Mouse (Mus musculus): Measurements from ENCODE around the gene Il10ra. TPM values are rescaled to one million over a fixed set of nuclear protein-coding genes. Genes with fewer than 3 reads are reported as not detected.

The Il10ra gene
- polyA plus RNA-seq, 1 experiment from 2014 or later: 0.32 TPM

- Histone ChIP-seq H3K36me3 (ENCODE audit: poor library complexity, severe bottlenecking) (no peaks in the 10 kb centered on the region), H3K27ac (no peak overlapping the region), H3K4me3 (no peak overlapping the region), H3K4me1 (no peaks in the 10 kb centered on the region), H3K9me3 (replicated peaks) (no peaks in the 10 kb centered on the region), H3K9ac (no peak overlapping the region), H3K4me2 (no peak overlapping the region), H3K27me3 (no peaks in the 10 kb centered on the region)
- no peak for ATAC-seq
- 88% methylated on average over 8 of the region's 8 CpGs for WGBS
Observed at GRCm38 (mm10) chr9:45229359-45229758, 39.6 kb downstream of the Il10ra start.

GRCm38 (mm10) chr9:45221567-45221966 lies 47.4 kb downstream of the Il10ra start:
- Histone ChIP-seq H3K27ac (no peak overlapping the region), H3K4me1 (no peaks in the 10 kb centered on the region), H3K9me3 (replicated peaks) (no peaks in the 10 kb centered on the region), H3K4me3 (no peak overlapping the region), H3K4me2 (no peak overlapping the region), H3K9ac (no peak overlapping the region), H3K36me3 (ENCODE audit: poor library complexity, severe bottlenecking) (no peaks in the 10 kb centered on the region), H3K27me3 (no peaks in the 10 kb centered on the region)
- WGBS: 19% methylated on average over 6 of the region's 6 CpGs
- no peak for ATAC-seq

GRCm38 (mm10) chr9:45219644-45220043 lies 49.3 kb downstream of the Il10ra start:
- WGBS: 89% methylated on average over 3 of the region's 3 CpGs
- H3K27me3 ChIP-seq: no peaks in the 10 kb centered on the region
- no peak for ATAC-seq

GRCm38 (mm10) chr9:45215526-45216179 lies 53.3 kb downstream of the Il10ra start:
- Histone ChIP-seq H3K4me3 (no peak overlapping the region), H3K9ac (no peak overlapping the region), H3K36me3 (ENCODE audit: poor library complexity, severe bottlenecking) (no peaks in the 10 kb centered on the region), H3K27ac (no peak overlapping the region), H3K4me1 (no peaks in the 10 kb centered on the region), H3K27me3 (no peaks in the 10 kb centered on the region), H3K4me2 (no peak overlapping the region), H3K9me3 (replicated peaks) (no peaks in the 10 kb centered on the region)
- no peak for ATAC-seq
- 71% methylated on average over 11 of the region's 11 CpGs for WGBS

More at GRCm38 (mm10) chr9:45219644-45220043, 49.3 kb downstream of the Il10ra start:
- no peak overlapping the region for H3K9ac ChIP-seq
- H3K4me3 ChIP-seq: no peak overlapping the region
- no peak overlapping the region for H3K27ac ChIP-seq
- no peaks in the 10 kb centered on the region for H3K4me1 ChIP-seq
- no peaks in the 10 kb centered on the region for H3K9me3 ChIP-seq (replicated peaks)
- H3K4me2 ChIP-seq: no peak overlapping the region
- no peaks in the 10 kb centered on the region for H3K36me3 ChIP-seq (ENCODE audit: poor library complexity, severe bottlenecking)

GRCm38 (mm10) chr9:45212001-45212400 lies 56.9 kb downstream of the Il10ra start:
- H3K4me3 ChIP-seq: no peak overlapping the region
- ATAC-seq: no peak
- no peaks in the 10 kb centered on the region for H3K4me1 ChIP-seq
- H3K9ac ChIP-seq: no peak overlapping the region
- no peaks in the 10 kb centered on the region for H3K27me3 ChIP-seq
- 69% methylated on average over 6 of the region's 6 CpGs for WGBS
- no peaks in the 10 kb centered on the region for H3K9me3 ChIP-seq (replicated peaks)
- no peak overlapping the region for H3K27ac ChIP-seq
- H3K36me3 ChIP-seq (ENCODE audit: poor library complexity, severe bottlenecking): no peaks in the 10 kb centered on the region
- no peak overlapping the region for H3K4me2 ChIP-seq

- no peak overlapping the region for H3K4me2 ChIP-seq
- WGBS: 88% methylated on average over 7 of the region's 7 CpGs
- no peak overlapping the region for H3K27ac ChIP-seq
- H3K4me1 ChIP-seq: no peaks in the 10 kb centered on the region
- H3K9me3 ChIP-seq (replicated peaks): no peaks in the 10 kb centered on the region
- H3K36me3 ChIP-seq (ENCODE audit: poor library complexity, severe bottlenecking): no peaks in the 10 kb centered on the region
- ATAC-seq: no peak
- H3K9ac ChIP-seq: no peak overlapping the region
- no peaks in the 10 kb centered on the region for H3K27me3 ChIP-seq
- H3K4me3 ChIP-seq: no peak overlapping the region
Observed at GRCm38 (mm10) chr9:45207015-45207743, 61.8 kb downstream of the Il10ra start.

- H3K9me3 ChIP-seq (replicated peaks): no peaks in the 10 kb centered on the region
- H3K27me3 ChIP-seq: no peaks in the 10 kb centered on the region
- 71% methylated on average over 4 of the region's 4 CpGs for WGBS
- H3K4me2 ChIP-seq: no peak overlapping the region
- H3K27ac ChIP-seq: no peak overlapping the region
- H3K9ac ChIP-seq: no peak overlapping the region
- no peaks in the 10 kb centered on the region for H3K36me3 ChIP-seq (ENCODE audit: poor library complexity, severe bottlenecking)
- ATAC-seq: no peak
- H3K4me3 ChIP-seq: no peak overlapping the region
- no peaks in the 10 kb centered on the region for H3K4me1 ChIP-seq
Observed at GRCm38 (mm10) chr9:45206121-45206520, 62.8 kb downstream of the Il10ra start.

- Histone ChIP-seq H3K27ac (no peak overlapping the region), H3K36me3 (ENCODE audit: poor library complexity, severe bottlenecking) (no peaks in the 10 kb centered on the region), H3K27me3 (no peaks in the 10 kb centered on the region), H3K9me3 (replicated peaks) (no peaks in the 10 kb centered on the region), H3K4me3 (no peak overlapping the region), H3K4me1 (no peaks in the 10 kb centered on the region), H3K9ac (no peak overlapping the region), H3K4me2 (no peak overlapping the region)
- 86% methylated on average over 5 of the region's 5 CpGs for WGBS
- no peak for ATAC-seq
Observed at GRCm38 (mm10) chr9:45205143-45205542, 63.8 kb downstream of the Il10ra start.

Small RNA genes lying within 50 kb of the gene (microRNA-seq; reads per million reads assigned to microRNA genes)
- gene Mir7086: not detected

Other genes with a start within 250 kb of the Il10ra start
- gene Mpzl2, start 229.3 kb downstream of the Il10ra start, polyA plus RNA-seq (2015; fragmentation: Nextera tagmentation; extraction: Ambion mirVana): 0.11 TPM in 1 of 2 replicates, not detected in the other
- gene Mpzl3, start 214.0 kb downstream of the Il10ra start, polyA plus RNA-seq (2015; fragmentation: Nextera tagmentation; extraction: Ambion mirVana): 1.3 and 1.9 TPM in 2 replicates
- not detected in 2 replicates for gene Jaml, start 190.0 kb downstream of the Il10ra start, polyA plus RNA-seq (2015; fragmentation: Nextera tagmentation; extraction: Ambion mirVana)
- gene Scn2b, start 151.4 kb downstream of the Il10ra start, polyA plus RNA-seq (2015; fragmentation: Nextera tagmentation; extraction: Ambion mirVana): 3.4 and 3.8 TPM in 2 replicates
- gene Scn4b, start 130.8 kb downstream of the Il10ra start, polyA plus RNA-seq (2015; fragmentation: Nextera tagmentation; extraction: Ambion mirVana): 0.18 and 0.21 TPM in 2 replicates
- gene BC049352, start 87.1 kb downstream of the Il10ra start, polyA plus RNA-seq (2015; fragmentation: Nextera tagmentation; extraction: Ambion mirVana): 0.10 TPM in 1 of 2 replicates, not detected in the other
- gene Tmprss4, start 65.1 kb downstream of the Il10ra start, polyA plus RNA-seq (2015; fragmentation: Nextera tagmentation; extraction: Ambion mirVana): not detected in 2 replicates
- not detected in 2 replicates for gene Tmprss13, start 50.0 kb upstream of the Il10ra start, polyA plus RNA-seq (2015; fragmentation: Nextera tagmentation; extraction: Ambion mirVana)
- 291 and 322 TPM in 2 replicates for gene Fxyd6, start 101.0 kb upstream of the Il10ra start, polyA plus RNA-seq (2015; fragmentation: Nextera tagmentation; extraction: Ambion mirVana)
- gene Fxyd2, start 130.5 kb upstream of the Il10ra start, polyA plus RNA-seq (2015; fragmentation: Nextera tagmentation; extraction: Ambion mirVana): 3.0 and 5.6 TPM in 2 replicates
- 9.6 and 13.6 TPM in 2 replicates for gene Dscaml1, start 157.5 kb upstream of the Il10ra start, polyA plus RNA-seq (2015; fragmentation: Nextera tagmentation; extraction: Ambion mirVana)

All from forebrain, embryonic 13.5 days (tissue).